Mouse (Mus musculus): Measurements from ENCODE around the gene Tbl3.

The Tbl3 gene

DNA sequence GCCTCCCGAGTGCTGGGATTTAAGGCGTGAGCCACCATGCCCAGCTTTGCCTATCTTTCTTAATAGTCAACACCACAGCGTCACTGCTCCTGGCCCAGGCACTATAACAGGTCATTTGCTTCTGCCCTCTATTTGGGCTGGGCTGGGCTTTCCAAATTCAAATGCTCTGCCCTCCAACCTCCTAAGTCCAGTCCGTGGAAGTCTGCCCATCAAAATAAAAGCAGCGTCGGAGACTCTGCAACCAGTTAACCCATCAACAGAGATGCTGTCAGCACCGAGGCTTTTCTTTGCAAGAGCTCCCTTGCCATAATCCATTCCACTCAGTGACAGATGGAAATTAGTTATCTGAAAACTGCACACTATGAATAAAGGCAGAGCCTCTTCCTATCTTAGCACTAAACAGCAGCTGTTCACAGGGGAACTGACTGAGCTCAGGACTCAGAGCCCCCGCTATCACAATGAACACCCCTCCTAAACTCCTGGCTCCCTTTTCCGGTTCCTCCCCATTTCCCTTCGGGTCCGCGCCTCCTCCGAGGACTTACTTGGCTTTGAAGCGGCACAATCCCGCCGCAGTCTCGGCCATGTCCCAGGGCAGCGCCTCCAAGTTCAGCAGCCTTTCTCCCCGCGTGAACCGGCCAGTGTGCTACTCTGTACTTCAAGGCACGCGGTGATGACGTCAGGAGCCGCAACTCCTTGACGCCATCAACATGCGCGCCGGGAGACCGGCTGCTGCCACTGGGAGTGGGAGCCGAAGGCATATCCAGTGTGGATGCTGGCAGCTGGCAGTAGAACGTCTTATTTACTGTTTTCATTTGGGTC, at the start of gene Tbl3:
Gene Tbl3, minus strand, starts transcription at position 679 of the 819 bp plus-strand sequence.
- peak; percentile 11; the same call in 1 of the 2 replicates for TF ChIP-seq GATA4 (IDR thresholded peaks at IDR 0.05; ENCODE audit: insufficient replicate concordance, low read length)

DNA sequence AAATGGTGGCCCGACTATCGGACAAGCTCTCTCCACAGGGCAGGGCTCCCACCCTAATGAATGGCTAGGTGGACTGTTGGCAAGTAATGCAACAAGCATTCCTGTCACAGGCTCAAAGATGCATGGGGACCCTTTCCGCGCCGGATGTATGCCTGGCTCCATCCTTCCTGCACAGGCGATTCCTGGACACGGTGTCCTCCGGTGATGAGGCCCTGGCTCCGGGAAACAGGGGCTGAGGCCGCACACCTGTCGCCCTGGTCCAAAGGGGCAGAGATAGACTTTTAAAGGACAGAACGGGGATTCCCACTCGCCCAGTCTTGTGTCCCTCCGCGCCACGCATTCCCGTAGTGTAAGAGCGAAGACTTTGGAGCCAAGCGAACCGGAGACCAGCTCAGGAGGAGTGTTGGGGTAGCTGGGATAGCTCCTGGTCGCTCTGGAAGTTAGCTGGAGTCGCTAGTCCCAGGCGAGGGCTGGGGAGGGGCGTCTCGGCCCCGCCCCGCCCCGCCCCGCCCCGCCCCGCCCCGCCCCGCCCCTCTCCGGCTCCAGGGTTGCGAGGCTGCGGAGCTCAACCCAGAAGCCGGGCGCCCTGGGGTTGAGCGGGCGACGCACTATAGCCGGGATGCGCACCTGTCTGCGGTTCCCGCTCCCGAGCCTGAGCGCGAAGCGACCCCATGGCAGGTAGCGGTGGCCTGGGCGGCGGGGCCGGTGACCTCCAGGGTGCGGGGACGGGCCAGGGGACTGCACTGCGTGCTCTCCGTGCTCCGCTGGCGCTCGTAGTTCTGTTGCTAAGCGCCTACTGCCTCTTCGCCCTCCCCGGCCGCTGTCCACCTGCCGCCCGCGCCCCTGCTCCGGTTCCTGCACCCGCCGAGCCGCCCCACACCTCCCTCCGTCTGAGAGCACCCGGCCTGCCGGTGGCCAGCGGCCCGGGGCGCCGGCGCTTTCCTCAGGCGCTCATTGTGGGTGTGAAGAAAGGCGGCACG, 45.2 kb upstream of the Tbl3 start, which contains the start of gene Hs3st6:
Gene Hs3st6, plus strand, starts transcription at position 574 of the 980 bp plus-strand sequence.
- no peak for TF ChIP-seq GATA4 (IDR thresholded peaks at IDR 0.05; ENCODE audit: insufficient replicate concordance, low read length)

DNA sequence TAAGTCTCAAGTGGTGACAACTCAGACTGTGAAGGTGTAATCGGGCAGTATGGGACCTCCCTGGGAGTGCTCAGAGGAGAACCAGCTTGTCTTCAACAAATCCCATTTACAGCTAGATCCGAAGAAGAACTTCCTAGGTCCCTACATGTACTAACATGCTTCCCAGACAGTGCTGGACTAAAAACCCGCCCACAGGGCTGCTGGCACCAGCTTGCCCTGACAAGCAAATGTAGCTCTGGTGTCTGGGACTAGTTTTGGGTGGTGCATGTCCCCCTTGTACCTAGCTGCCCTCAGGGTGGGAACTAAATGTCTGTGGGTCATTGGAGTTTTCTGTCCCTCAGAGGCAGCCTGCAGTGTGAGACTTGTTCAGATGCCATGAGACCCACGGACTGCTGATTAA, 44.1 kb upstream of the Tbl3 start:
- TF ChIP-seq GATA4 (IDR thresholded peaks at IDR 0.05; ENCODE audit: insufficient replicate concordance, low read length), result no peak

DNA sequence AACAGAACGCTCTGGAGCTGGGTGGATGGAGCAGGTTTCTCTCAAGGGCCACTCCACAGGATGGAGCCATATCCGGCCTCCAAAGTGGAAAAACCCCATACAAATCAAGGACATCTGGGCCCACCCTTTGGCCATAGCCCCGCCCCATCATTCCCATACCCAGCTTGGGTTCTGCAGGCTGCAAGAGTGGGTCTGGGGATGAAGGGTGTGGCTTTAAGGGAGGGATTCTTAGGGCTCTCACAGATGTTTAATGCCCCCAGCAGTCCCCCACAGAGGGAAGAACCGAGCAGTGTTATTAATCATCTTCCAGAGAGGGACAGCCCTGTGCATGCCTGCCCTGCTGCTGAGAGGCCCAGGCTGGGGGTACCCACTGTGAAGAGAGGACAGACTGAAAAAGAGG, 39.5 kb upstream of the Tbl3 start:
- TF ChIP-seq GATA4 (IDR thresholded peaks at IDR 0.05; ENCODE audit: insufficient replicate concordance, low read length), result no peak

DNA sequence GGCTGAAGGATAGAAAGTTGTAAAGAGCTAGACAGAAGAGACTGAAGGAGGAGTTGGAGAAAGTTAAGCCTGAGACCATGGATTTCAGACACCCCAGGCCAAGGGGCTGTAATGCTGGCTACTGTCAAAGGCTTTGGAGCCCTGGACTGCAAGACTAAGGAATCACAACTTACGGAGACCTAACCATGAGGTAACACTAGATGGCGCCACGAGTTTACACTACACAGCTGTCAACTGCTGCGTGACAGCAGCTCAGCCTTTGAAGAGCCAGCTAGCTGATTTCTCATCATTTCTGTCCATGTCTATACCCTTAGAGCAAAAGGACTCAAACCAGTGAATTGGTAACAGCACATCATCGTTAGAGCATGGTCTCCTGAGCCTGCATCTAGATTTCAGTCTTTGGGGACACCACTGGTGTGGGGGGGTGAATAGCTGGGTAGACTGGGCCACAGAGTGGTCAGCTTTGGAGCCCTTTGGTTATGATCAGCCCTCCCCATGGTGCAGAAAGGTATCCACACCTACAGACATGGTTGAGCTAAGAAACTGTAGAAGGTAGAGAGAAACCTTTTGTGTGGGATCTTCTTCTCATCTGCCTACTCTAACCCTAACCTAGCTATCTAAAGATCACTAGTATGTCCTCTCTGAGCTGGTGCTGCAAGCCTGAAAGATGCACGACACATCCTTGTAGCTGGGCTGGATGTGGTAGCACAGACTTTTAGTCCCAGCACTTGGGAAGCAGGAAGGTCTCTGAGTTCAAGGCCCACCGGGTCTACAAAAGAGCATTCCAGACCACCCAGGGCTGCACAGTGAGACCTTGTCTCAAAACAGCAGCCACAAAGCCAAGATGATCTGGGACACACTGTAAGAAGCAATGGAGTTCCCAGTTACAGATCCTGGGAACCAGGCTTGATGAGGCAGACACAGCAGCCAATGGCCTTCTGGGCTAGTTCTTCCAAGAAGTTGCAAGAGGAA, 38.4 kb upstream of the Tbl3 start:
- TF ChIP-seq GATA4 (IDR thresholded peaks at IDR 0.05; ENCODE audit: insufficient replicate concordance, low read length), result no peak

DNA sequence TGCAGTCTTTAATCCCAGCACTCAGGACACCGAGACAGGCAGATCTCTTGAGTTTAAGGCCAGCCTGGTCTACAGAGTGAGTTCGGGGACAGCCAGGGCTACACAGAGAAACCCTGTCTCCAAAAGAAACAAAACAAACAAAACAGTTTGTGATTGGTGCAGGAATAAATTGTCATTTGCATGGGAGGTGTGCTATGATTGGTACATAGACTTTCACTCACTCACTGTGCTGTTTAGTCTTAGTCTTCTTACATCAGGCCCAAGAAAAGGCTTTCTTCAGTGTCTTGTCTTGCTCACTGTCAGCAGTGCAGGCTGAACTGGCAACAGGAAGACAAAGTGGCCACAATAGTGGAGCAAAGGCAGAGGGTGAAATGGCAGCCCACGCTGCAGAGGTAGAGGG, 36.9 kb upstream of the Tbl3 start:
- TF ChIP-seq GATA4 (IDR thresholded peaks at IDR 0.05; ENCODE audit: insufficient replicate concordance, low read length), result no peak

DNA sequence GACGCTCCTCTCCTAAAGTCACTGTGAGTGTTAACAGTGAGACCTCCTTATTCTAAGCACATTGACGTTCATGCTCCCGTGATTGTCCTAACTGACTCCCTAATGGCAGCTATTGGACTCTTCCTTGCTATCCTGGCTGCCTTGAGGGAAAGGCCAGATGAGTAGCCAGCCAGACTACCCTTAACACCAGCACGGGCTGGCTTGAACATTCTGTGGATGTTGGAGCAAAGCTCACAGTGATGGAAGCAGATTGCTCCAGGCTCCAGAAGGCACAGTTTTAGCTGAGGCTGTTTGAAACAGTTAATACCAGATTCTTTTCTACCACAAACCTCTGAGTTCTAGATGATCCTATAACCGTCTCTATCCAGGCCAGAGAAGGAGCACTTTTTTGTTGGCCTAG, 36.4 kb upstream of the Tbl3 start:
- no peak for TF ChIP-seq GATA4 (IDR thresholded peaks at IDR 0.05; ENCODE audit: insufficient replicate concordance, low read length)

DNA sequence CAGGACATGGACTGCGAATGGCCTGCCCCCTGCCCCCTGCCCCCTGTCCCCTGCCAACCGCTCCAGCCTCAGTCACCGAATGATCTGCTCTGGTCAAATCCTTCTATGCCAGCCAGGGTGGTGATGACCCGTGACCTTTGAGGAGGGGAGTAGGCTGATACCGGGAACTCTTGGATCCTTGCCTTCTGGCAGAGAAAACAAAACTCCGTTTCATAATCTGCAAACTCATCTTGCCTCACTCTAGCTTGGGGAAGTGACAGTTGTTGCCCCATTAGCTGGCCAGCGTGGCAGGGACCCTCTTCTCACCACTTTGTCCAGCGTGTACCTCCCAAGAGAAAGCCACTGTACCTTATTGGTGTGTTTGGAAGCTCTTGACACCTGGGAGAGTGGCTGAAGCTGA, 34.8 kb upstream of the Tbl3 start:
- no peak for TF ChIP-seq GATA4 (IDR thresholded peaks at IDR 0.05; ENCODE audit: insufficient replicate concordance, low read length)

DNA sequence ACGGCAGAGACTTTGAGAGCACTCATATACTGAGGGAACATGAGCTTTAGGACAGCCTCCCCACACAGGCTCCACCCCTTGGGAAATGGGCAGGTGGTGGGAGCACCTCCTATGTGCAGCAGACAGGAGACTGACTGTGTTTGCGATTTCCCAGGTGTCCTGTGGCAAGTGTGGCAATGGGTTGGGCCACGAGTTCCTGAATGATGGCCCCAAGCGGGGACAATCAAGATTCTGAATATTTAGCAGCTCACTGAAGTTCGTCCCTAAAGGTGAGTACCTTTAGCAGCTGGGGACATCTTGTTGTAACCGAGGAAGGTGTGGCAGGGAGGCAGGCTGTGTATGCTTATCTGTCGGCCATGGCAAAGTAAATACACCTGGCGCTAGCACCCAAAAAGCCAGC, 32.5 kb upstream of the Tbl3 start:
- TF ChIP-seq GATA4 (IDR thresholded peaks at IDR 0.05; ENCODE audit: insufficient replicate concordance, low read length), result no peak

DNA sequence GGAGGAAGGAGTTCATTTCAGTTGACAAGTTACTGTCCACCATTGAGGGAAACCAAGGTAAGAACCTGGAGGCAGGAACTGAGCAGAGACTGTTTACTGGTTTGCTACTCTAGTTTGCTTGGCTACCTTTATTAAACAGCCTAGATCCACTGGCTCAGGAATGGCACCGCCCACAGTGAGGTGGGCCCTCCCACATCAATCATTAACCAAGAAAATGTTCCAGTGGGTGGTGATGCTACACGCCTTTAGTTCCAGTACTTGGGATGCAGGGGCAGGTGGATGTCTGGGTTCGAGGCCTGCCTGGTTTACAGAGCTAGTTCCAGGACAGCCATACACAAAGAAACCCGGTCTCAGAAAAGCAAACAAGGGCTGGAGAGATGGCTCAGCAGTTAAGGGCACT, 30.8 kb upstream of the Tbl3 start:
- no peak for TF ChIP-seq GATA4 (IDR thresholded peaks at IDR 0.05; ENCODE audit: insufficient replicate concordance, low read length)

DNA sequence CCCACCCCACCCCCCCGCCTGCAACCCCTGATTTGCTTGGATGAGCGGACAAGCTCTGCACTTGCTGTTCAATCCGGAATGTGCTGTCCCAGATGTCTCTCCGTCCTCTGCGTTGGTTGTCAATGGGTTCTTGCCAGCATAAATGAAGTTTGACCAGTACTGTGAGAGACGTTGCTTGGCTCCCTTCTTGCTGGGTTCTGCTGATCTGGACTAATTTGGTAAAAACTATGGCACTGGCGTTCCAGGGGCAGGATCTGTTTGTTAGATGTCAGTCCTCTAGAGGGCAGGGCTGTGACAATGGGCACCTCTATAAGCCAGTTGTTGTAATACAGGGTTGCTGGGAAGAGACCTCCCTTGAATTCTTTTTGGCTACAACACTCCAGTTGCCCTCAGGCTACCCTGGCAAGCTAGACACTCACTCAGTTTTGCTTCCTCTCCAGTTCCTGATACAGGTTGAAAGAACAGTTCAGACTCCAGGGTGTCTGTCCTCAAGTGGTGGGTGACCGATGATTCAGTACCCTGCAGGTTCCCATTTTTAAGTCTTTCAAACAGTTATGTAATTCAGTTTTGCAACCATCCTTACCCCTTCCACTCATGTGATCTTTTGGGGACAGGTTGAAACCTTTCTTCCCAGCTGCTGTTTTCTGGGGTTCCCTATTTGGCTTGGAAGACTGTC, 29.8 kb upstream of the Tbl3 start:
- no peak for TF ChIP-seq GATA4 (IDR thresholded peaks at IDR 0.05; ENCODE audit: insufficient replicate concordance, low read length)

DNA sequence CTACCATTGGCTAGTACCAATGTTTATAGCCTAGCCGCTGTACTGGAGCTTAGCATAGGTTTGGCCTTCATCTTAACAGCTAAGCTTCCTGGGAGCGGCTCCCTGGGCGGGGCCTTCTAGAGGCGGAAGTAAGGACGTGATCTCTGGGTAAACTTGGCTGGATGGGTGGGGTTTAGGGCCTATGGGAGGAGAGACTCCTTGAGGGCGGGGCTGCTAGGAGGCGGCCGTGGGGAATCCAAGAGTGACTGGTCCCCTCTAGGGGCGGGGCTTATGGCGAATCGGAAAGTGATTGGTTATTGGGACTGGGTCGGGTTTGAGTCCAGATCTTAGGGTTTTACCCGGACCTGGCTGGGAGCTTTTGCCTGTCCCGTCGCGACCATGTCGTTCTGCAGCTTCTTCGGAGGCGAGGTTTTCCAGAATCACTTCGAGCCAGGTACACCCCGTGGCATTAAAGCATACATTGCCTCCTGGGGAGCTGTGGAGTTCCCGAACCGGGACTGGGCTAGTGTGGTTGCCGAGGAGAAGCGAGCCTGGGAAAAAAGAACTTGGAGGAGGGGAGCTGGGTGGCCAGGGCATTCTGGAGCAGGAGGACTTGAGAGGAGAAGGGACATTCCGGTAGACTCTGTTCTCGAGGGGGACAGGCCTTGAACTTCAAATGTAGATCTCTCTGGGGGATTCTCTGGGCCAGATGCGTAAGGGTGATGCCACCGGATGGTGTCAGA, 29.0 kb upstream of the Tbl3 start, which contains the start of gene Msrb1:
Gene Msrb1, plus strand, starts transcription at position 313 of the 722 bp plus-strand sequence.
- no peak; the same call in 1 of the 2 replicates for TF ChIP-seq GATA4 (IDR thresholded peaks at IDR 0.05; ENCODE audit: insufficient replicate concordance, low read length)

DNA sequence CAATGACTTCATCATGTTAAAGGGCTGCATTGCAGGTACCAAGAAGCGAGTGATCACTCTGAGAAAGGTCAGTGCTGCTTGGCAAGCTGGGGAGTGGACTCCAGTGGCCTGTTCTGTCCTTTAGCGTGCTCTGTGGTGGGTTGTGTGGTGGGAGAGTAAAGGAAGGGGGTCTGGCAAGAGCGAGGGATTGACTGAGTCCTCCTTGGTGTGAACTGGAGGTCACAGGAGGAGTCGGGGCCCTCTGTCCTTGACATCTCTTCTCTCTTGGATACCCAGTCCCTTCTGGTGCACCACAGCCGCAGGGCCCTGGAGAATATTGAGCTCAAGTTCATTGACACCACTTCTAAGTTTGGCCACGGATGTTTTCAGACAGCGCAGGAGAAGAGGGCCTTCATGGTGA, 28.0 kb upstream of the Tbl3 start:
- no peak for TF ChIP-seq GATA4 (IDR thresholded peaks at IDR 0.05; ENCODE audit: insufficient replicate concordance, low read length)

All from liver, adult (tissue).